Mouse (Mus musculus): ENCODE measurements at regions not wholly inside any gene's neighbourhood (a gene's known extent, or its start where the extent isn't known, plus 50 kb on each side); places are given as distances from the start of the nearest gene placed in this dataset.
A peak's percentile ranks its signal among the peaks of the same experiment; 100 is the strongest.

- Histone ChIP-seq H3K27me3 (ENCODE audit: control insufficient read depth, insufficient read depth, low read length) (no peaks in the 10 kb centered on the region), H3K36me3 (ENCODE audit: control insufficient read depth, insufficient read depth, low read length) (no peaks in the 10 kb centered on the region)
- 70% methylated on average over 3 of the region's 3 CpGs for WGBS
Measured at GRCm38 (mm10) chr17:89592826-89593225, 317.4 kb downstream of the Gm10184 start.

GRCm38 (mm10) chr17:89559506-89559905 lies 350.7 kb downstream of the Gm10184 start:
- no peak overlapping the region for H3K27ac ChIP-seq (ENCODE audit: low read length)
- no peaks in the 10 kb centered on the region for H3K9me3 ChIP-seq (ENCODE audit: control insufficient read depth, low read depth, low read length)
- H3K4me2 ChIP-seq (replicated peaks; ENCODE audit: low read depth, low read length), result no peak overlapping the region
- no peaks in the 10 kb centered on the region for H3K36me3 ChIP-seq (ENCODE audit: control insufficient read depth, insufficient read depth, low read length)
- no peak overlapping the region for H3K4me3 ChIP-seq (ENCODE audit: low read depth, low read length)
- 0 out of 2 replicates have a peak, but pooled peaks have one; percentile 46 for ATAC-seq (ENCODE audit: insufficient number of reproducible peaks, insufficient read depth, low FRiP score, low read depth)
- no peaks in the 10 kb centered on the region for H3K4me1 ChIP-seq (ENCODE audit: control insufficient read depth, insufficient read depth, low read length)
- no peak overlapping the region for H3K9ac ChIP-seq (replicated peaks; ENCODE audit: low read depth, low read length)
- H3K27me3 ChIP-seq (ENCODE audit: control insufficient read depth, insufficient read depth, low read length), result no peaks in the 10 kb centered on the region

More at GRCm38 (mm10) chr17:89592826-89593225, 317.4 kb downstream of the Gm10184 start:
- Histone ChIP-seq H3K4me2 (replicated peaks; ENCODE audit: low read depth, low read length) (no peak overlapping the region), H3K9me3 (ENCODE audit: control insufficient read depth, low read depth, low read length) (no peaks in the 10 kb centered on the region), H3K4me1 (ENCODE audit: control insufficient read depth, insufficient read depth, low read length) (no peaks in the 10 kb centered on the region), H3K9ac (replicated peaks; ENCODE audit: low read depth, low read length) (no peak overlapping the region), H3K27ac (ENCODE audit: low read length) (no peak overlapping the region), H3K4me3 (ENCODE audit: low read depth, low read length) (no peak overlapping the region)
- no peak for ATAC-seq (ENCODE audit: insufficient number of reproducible peaks, insufficient read depth, low FRiP score, low read depth)

GRCm38 (mm10) chr17:89554754-89555153 lies 354.3 kb upstream of the Fshr start:
- no peaks in the 10 kb centered on the region for H3K27me3 ChIP-seq (ENCODE audit: control insufficient read depth, insufficient read depth, low read length)
- H3K36me3 ChIP-seq (ENCODE audit: control insufficient read depth, insufficient read depth, low read length), result no peaks in the 10 kb centered on the region
- H3K4me2 ChIP-seq (replicated peaks; ENCODE audit: low read depth, low read length), result no peak overlapping the region
- ATAC-seq (ENCODE audit: insufficient number of reproducible peaks, insufficient read depth, low FRiP score, low read depth), result no peak
- H3K27ac ChIP-seq (ENCODE audit: low read length), result no peak overlapping the region
- no peak overlapping the region for H3K4me3 ChIP-seq (ENCODE audit: low read depth, low read length)
- no peaks in the 10 kb centered on the region for H3K4me1 ChIP-seq (ENCODE audit: control insufficient read depth, insufficient read depth, low read length)
- H3K9me3 ChIP-seq (ENCODE audit: control insufficient read depth, low read depth, low read length), result no peaks in the 10 kb centered on the region
- no peak overlapping the region for H3K9ac ChIP-seq (replicated peaks; ENCODE audit: low read depth, low read length)
- WGBS, result 72% methylated on average over 1 of the region's 1 CpGs

- no peaks in the 10 kb centered on the region for H3K27me3 ChIP-seq (ENCODE audit: control insufficient read depth, insufficient read depth, low read length)
- no peaks in the 10 kb centered on the region for H3K9me3 ChIP-seq (ENCODE audit: control insufficient read depth, low read depth, low read length)
- H3K4me2 ChIP-seq (replicated peaks; ENCODE audit: low read depth, low read length), result no peak overlapping the region
- H3K9ac ChIP-seq (replicated peaks; ENCODE audit: low read depth, low read length), result no peak overlapping the region
- 43% methylated on average over 3 of the region's 3 CpGs for WGBS
- no peak for ATAC-seq (ENCODE audit: insufficient number of reproducible peaks, insufficient read depth, low FRiP score, low read depth)
- no peaks in the 10 kb centered on the region for H3K4me1 ChIP-seq (ENCODE audit: control insufficient read depth, insufficient read depth, low read length)
- H3K36me3 ChIP-seq (ENCODE audit: control insufficient read depth, insufficient read depth, low read length), result no peaks in the 10 kb centered on the region
- no peak overlapping the region for H3K27ac ChIP-seq (ENCODE audit: low read length)
- H3K4me3 ChIP-seq (ENCODE audit: low read depth, low read length), result no peak overlapping the region
Measured at GRCm38 (mm10) chr17:89553597-89553996, 353.1 kb upstream of the Fshr start.

- H3K36me3 ChIP-seq (ENCODE audit: control insufficient read depth, insufficient read depth, low read length), result no peaks in the 10 kb centered on the region
Measured at GRCm38 (mm10) chr17:89550758-89551157, 350.3 kb upstream of the Fshr start.

GRCm38 (mm10) chr17:89521912-89522311 lies 321.4 kb upstream of the Fshr start:
- H3K36me3 ChIP-seq (ENCODE audit: control insufficient read depth, insufficient read depth, low read length), result no peaks in the 10 kb centered on the region
- WGBS, result 87% methylated on average over 4 of the region's 4 CpGs
- H3K4me2 ChIP-seq (replicated peaks; ENCODE audit: low read depth, low read length), result no peak overlapping the region
- no peak overlapping the region for H3K4me3 ChIP-seq (ENCODE audit: low read depth, low read length)
- no peak overlapping the region for H3K27ac ChIP-seq (ENCODE audit: low read length)
- no peaks in the 10 kb centered on the region for H3K4me1 ChIP-seq (ENCODE audit: control insufficient read depth, insufficient read depth, low read length)
- no peak overlapping the region for H3K9ac ChIP-seq (replicated peaks; ENCODE audit: low read depth, low read length)
- H3K27me3 ChIP-seq (ENCODE audit: control insufficient read depth, insufficient read depth, low read length), result no peaks in the 10 kb centered on the region
- ATAC-seq (ENCODE audit: insufficient number of reproducible peaks, insufficient read depth, low FRiP score, low read depth), result no peak
- no peaks in the 10 kb centered on the region for H3K9me3 ChIP-seq (ENCODE audit: control insufficient read depth, low read depth, low read length)

More at GRCm38 (mm10) chr17:89550758-89551157, 350.3 kb upstream of the Fshr start:
- ATAC-seq (ENCODE audit: insufficient number of reproducible peaks, insufficient read depth, low FRiP score, low read depth), result no peak
- Histone ChIP-seq H3K27ac (ENCODE audit: low read length) (no peak overlapping the region), H3K9ac (replicated peaks; ENCODE audit: low read depth, low read length) (no peak overlapping the region), H3K9me3 (ENCODE audit: control insufficient read depth, low read depth, low read length) (no peaks in the 10 kb centered on the region), H3K4me2 (replicated peaks; ENCODE audit: low read depth, low read length) (no peak overlapping the region), H3K4me3 (ENCODE audit: low read depth, low read length) (no peak overlapping the region), H3K27me3 (ENCODE audit: control insufficient read depth, insufficient read depth, low read length) (no peaks in the 10 kb centered on the region), H3K4me1 (ENCODE audit: control insufficient read depth, insufficient read depth, low read length) (no peaks in the 10 kb centered on the region)
- WGBS, result 68% methylated on average over 3 of the region's 3 CpGs

GRCm38 (mm10) chr17:89519413-89519812 lies 318.9 kb upstream of the Fshr start:
- Histone ChIP-seq H3K4me3 (ENCODE audit: low read depth, low read length) (no peak overlapping the region), H3K27ac (ENCODE audit: low read length) (no peak overlapping the region), H3K36me3 (ENCODE audit: control insufficient read depth, insufficient read depth, low read length) (no peaks in the 10 kb centered on the region), H3K9me3 (ENCODE audit: control insufficient read depth, low read depth, low read length) (no peaks in the 10 kb centered on the region), H3K4me1 (ENCODE audit: control insufficient read depth, insufficient read depth, low read length) (no peaks in the 10 kb centered on the region), H3K4me2 (replicated peaks; ENCODE audit: low read depth, low read length) (no peak overlapping the region), H3K27me3 (ENCODE audit: control insufficient read depth, insufficient read depth, low read length) (no peaks in the 10 kb centered on the region), H3K9ac (replicated peaks; ENCODE audit: low read depth, low read length) (no peak overlapping the region)
- ATAC-seq (ENCODE audit: insufficient number of reproducible peaks, insufficient read depth, low FRiP score, low read depth), result no peak
- 77% methylated on average over 2 of the region's 2 CpGs for WGBS

- Histone ChIP-seq H3K27me3 (ENCODE audit: control insufficient read depth, insufficient read depth, low read length) (no peaks in the 10 kb centered on the region), H3K27ac (ENCODE audit: low read length) (no peak overlapping the region), H3K4me1 (ENCODE audit: control insufficient read depth, insufficient read depth, low read length) (no peaks in the 10 kb centered on the region), H3K9me3 (ENCODE audit: control insufficient read depth, low read depth, low read length) (no peaks in the 10 kb centered on the region), H3K4me2 (replicated peaks; ENCODE audit: low read depth, low read length) (no peak overlapping the region), H3K36me3 (ENCODE audit: control insufficient read depth, insufficient read depth, low read length) (no peaks in the 10 kb centered on the region), H3K9ac (replicated peaks; ENCODE audit: low read depth, low read length) (no peak overlapping the region), H3K4me3 (ENCODE audit: low read depth, low read length) (no peak overlapping the region)
- no peak for ATAC-seq (ENCODE audit: insufficient number of reproducible peaks, insufficient read depth, low FRiP score, low read depth)
- WGBS, result 82% methylated on average over 3 of the region's 3 CpGs
Measured at GRCm38 (mm10) chr17:89505288-89505687, 304.8 kb upstream of the Fshr start.

- no peaks in the 10 kb centered on the region for H3K4me1 ChIP-seq (ENCODE audit: control insufficient read depth, insufficient read depth, low read length)
- ATAC-seq (ENCODE audit: insufficient number of reproducible peaks, insufficient read depth, low FRiP score, low read depth), result no peak
- no peak overlapping the region for H3K4me2 ChIP-seq (replicated peaks; ENCODE audit: low read depth, low read length)
- H3K9ac ChIP-seq (replicated peaks; ENCODE audit: low read depth, low read length), result no peak overlapping the region
- no peaks in the 10 kb centered on the region for H3K27me3 ChIP-seq (ENCODE audit: control insufficient read depth, insufficient read depth, low read length)
- no peaks in the 10 kb centered on the region for H3K36me3 ChIP-seq (ENCODE audit: control insufficient read depth, insufficient read depth, low read length)
- no peak overlapping the region for H3K27ac ChIP-seq (ENCODE audit: low read length)
- H3K9me3 ChIP-seq (ENCODE audit: control insufficient read depth, low read depth, low read length), result no peaks in the 10 kb centered on the region
- WGBS, result 79% methylated on average over 2 of the region's 2 CpGs
- no peak overlapping the region for H3K4me3 ChIP-seq (ENCODE audit: low read depth, low read length)
Measured at GRCm38 (mm10) chr17:89493547-89493946, 293.1 kb upstream of the Fshr start.
